Mouse (Mus musculus): Measurements from ENCODE around the gene Slc6a1. TPM values are rescaled to one million over a fixed set of nuclear protein-coding genes. Genes with fewer than 3 reads are reported as not detected.

The Slc6a1 gene
- polyA plus RNA-seq, 1 experiment from 2014 or later, result 0.16 TPM

Other genes with a start within 250 kb of the Slc6a1 start
- 0.09 and 0.30 TPM in 2 replicates for gene Atp2b2, start 240.0 kb upstream of the Slc6a1 start, polyA plus RNA-seq (2015; fragmentation: Nextera tagmentation; extraction: Ambion mirVana)
- 0.09 and 0.13 TPM in 2 replicates for gene Slc6a11, start 151.4 kb upstream of the Slc6a1 start, polyA plus RNA-seq (2015; fragmentation: Nextera tagmentation; extraction: Ambion mirVana)
- gene Hrh1, start 115.3 kb downstream of the Slc6a1 start, polyA plus RNA-seq (2015; fragmentation: Nextera tagmentation; extraction: Ambion mirVana), result 0.13 and 0.21 TPM in 2 replicates

Data from kidney, embryonic 16.5 days (tissue).